Mouse (Mus musculus): ENCODE measurements around the gene Usp38.
"Not testable (repeated sequence)": the region's sequence is repeated elsewhere in the genome, so short reads cannot be mapped to it uniquely, and the experiment has no call there.

GRCm38 (mm10) chr8:81017548-81017947, 2.8 kb upstream of the Usp38 start:
- not testable (repeated sequence) for TF ChIP-seq CTCF (conservative IDR thresholded peaks at IDR 0.05; ENCODE audit: insufficient read depth, insufficient read length, low read depth, low read length); POLR2A (IDR thresholded peaks at IDR 0.05; ENCODE audit: low read depth, low read length)
